Mouse (Mus musculus) brain, embryonic 18.5 days (tissue): ENCODE measurements around the gene Tmem135.

Experiments
- DNase-seq: peaks from one replicate; pipeline ENCODE4 v3.0.0-alpha.2; 2012; ENCODE audit warnings: low read depth, low spot score

Tmem135 gene

GRCm38 (mm10) chr7:89253317-89253716, 150.7 kb downstream of the Tmem135 start:
- no peak for DNase-seq

- no peak for DNase-seq
These were observed 152.1 kb downstream of the Tmem135 start for GRCm38 (mm10) chr7:89251880-89252453.

- no peak for DNase-seq
These were observed 155.7 kb downstream of the Tmem135 start for GRCm38 (mm10) chr7:89248135-89248850.

- DNase-seq = no peak
These were observed 156.9 kb downstream of the Tmem135 start for GRCm38 (mm10) chr7:89247012-89247710.

- DNase-seq = no peak
These were observed 161.5 kb downstream of the Tmem135 start for GRCm38 (mm10) chr7:89242565-89242964.

- no peak for DNase-seq
These were observed 161.9 kb downstream of the Tmem135 start for GRCm38 (mm10) chr7:89242143-89242542.

GRCm38 (mm10) chr7:89239592-89239991, 164.4 kb downstream of the Tmem135 start:
- no peak for DNase-seq

GRCm38 (mm10) chr7:89236592-89236991, 167.4 kb downstream of the Tmem135 start:
- no peak for DNase-seq

- no peak for DNase-seq
These were observed 168.0 kb downstream of the Tmem135 start for GRCm38 (mm10) chr7:89235974-89236507.

GRCm38 (mm10) chr7:89232499-89233145, 171.4 kb downstream of the Tmem135 start:
- no peak for DNase-seq

- DNase-seq = no peak
These were observed 172.7 kb downstream of the Tmem135 start for GRCm38 (mm10) chr7:89231200-89231790.

- no peak for DNase-seq
These were observed 181.4 kb downstream of the Tmem135 start for GRCm38 (mm10) chr7:89222609-89223008.

- DNase-seq = no peak
These were observed 187.4 kb downstream of the Tmem135 start for GRCm38 (mm10) chr7:89216628-89217027.

GRCm38 (mm10) chr7:89216118-89216517, 187.9 kb downstream of the Tmem135 start:
- DNase-seq = no peak

GRCm38 (mm10) chr7:89215714-89216113, 188.3 kb downstream of the Tmem135 start:
- no peak for DNase-seq

- no peak for DNase-seq
These were observed 193.5 kb downstream of the Tmem135 start for GRCm38 (mm10) chr7:89210506-89210905.

GRCm38 (mm10) chr7:89206165-89206564, 197.9 kb downstream of the Tmem135 start:
- DNase-seq = no peak

GRCm38 (mm10) chr7:89205402-89205801, 198.6 kb downstream of the Tmem135 start:
- no peak for DNase-seq

GRCm38 (mm10) chr7:89203144-89203543, 200.9 kb downstream of the Tmem135 start:
- DNase-seq = no peak

GRCm38 (mm10) chr7:89201954-89202353, 202.1 kb downstream of the Tmem135 start:
- no peak for DNase-seq

GRCm38 (mm10) chr7:89198499-89198898, 205.5 kb downstream of the Tmem135 start:
- DNase-seq = no peak

- no peak for DNase-seq
These were observed 210.6 kb downstream of the Tmem135 start for GRCm38 (mm10) chr7:89193459-89193858.
